Mouse (Mus musculus) CD4-positive helper T cell, adult 2 months (primary cell): ENCODE measurements around the gene Rgs3.

Source experiments
- DNase-seq: peaks from one replicate; pipeline ENCODE4 v3.0.0-alpha.2; 2012; ENCODE audit warnings: low read depth, missing footprints, low spot score

The Rgs3 gene

DNA sequence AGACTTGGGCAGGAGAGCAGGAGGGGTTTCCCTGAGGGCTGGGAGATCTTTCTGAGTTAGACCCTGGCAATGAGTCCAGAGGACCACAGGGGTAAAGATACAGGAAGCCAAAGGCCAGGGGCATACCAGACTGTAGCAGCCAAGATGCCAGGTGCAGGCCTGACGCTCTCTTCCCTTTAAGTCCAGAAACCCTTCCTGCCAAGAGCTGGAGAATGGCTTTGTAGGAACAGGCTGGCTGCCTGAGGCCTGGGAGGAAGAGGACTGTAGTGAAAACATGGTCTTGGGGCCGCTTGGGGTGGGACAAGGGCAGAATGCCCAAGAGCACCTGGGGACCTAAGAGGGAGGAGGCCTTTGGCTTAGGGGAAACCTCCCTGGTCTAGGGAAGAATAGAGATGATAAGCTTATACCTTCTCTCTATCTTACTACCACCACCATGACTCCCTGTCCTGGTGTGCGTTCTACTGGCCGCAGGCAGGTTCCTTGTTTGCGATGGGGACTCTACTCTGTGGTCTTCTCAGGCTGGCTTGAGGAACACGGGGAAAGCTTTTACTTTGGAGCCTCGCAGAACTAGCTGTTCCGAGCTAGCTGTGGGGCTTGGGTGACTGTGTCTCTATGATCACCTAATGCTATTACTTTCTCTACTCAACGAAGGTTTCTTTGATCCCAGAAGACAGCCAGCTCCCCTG lies 46.4 kb downstream of the Rgs3 start:
- DNase-seq = no peak

DNA sequence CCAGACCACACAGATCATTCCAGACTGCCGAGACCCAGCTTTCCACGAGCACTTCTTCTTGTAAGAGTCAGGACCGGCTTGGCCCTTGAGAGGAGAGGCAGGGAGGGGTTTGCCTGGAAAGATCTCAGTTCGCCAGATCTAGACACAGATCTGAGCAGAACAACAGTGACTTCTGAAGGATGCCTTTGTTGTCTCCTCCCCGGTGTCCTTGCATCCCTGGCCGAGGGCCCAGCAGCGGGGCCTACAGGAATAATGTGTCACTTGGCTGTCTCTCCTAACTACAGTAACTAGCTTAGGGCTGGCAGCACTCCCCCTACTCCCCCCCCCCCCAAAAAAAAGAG lies 46.9 kb downstream of the Rgs3 start:
- no peak for DNase-seq

DNA sequence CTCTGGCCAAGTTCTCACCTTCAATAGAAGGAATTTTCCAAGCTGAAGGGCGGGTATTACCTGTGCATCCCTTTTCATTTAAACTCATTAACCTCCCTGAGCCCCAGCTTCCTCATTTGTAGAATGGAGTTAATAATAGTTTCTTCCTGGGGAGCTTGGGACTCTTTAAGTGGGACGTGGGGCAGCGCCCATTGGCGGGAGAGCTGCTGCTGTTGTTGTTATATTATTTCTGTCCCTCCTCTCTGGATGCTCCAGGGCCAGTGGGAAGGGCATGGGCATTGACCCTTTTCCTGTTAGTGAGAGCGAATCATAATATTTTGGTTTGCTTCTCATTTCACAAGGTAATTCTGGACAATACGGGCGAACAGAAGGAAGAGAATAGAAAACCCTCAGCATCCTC lies 47.3 kb downstream of the Rgs3 start:
- DNase-seq = no peak

DNA sequence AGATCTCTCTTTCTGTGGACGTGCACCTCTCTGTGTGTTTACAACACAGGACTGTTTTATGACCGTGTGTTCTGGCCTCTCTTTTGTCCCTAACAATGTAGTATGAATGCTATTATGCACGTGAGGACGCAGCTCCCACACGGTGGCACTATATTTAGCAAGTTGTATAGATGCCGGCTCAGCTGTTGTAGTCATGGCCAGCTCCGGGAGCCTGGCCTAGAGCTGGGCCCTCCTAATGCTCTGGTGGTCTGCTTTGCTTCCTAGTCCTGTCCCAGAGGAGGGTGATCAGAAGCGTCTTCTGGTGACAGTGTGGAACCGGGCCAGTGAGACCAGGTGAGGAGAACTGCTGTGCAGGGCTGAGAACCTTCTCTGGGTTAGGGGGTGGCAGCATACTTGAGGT lies 47.7 kb downstream of the Rgs3 start:
- no peak for DNase-seq

DNA sequence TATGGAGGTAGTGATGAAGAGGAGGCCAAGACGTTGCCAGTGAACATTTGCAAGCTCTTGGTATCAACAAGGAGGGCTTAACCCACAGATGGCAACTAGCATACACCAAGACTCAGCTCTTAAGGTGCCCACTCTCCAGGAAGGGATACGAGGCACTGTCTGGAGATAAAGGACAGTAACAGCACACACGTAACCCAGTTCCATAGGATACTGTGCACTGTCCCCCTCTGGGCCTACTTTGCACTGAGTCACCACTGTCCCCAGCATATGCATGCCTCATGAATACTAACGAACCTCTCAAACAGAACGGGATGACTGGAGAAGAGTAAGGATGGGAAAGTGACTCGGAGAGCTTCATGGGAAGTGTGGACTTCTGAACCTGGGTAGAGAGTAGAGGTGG lies 48.2 kb downstream of the Rgs3 start:
- no peak for DNase-seq

DNA sequence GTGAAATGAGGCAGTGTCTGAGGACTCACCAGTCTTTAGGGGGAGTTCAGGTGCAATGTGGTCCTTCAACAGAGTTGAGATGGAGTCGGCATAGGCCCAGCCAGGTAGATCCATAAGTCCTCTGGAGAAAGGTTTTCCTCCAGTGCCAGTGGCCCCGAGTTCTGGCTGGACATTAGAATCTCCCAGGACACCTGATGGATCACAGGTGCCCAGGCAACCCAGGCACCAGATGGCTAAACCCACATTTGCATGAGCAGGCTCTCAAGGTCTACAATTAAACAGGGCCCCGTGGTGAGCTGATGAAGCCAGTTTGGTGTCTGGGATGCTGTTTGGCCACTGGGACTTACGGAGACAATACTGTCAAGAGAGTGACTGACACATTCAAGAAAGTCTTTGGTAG lies 49.7 kb downstream of the Rgs3 start:
- no peak for DNase-seq

DNA sequence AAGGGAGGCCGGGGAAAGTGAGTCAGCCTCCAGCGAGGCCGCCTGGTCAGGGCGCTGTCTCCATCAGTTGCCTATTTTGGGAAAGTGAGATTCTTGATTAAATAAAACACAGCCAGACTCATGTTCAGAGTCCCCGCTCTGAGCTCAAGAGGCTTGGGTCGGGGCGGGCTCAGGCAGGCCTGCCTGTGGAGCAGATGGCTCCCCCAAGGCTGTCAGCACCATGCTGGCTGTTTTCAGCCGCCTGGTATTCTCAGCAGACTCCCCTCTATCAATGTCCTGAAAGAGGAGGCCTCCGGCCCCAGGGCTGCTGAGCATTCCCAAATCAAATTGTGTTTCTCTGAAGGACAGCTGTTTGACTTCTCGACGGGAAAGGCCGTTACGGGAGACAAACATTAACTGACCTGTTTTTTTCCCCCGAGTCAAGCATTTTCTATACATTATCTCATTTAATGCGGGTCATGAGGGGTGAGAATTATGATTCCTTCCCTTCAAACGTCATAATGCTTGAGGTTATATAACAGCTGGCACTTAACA lies 50.6 kb downstream of the Rgs3 start:
- DNase-seq = no peak

DNA sequence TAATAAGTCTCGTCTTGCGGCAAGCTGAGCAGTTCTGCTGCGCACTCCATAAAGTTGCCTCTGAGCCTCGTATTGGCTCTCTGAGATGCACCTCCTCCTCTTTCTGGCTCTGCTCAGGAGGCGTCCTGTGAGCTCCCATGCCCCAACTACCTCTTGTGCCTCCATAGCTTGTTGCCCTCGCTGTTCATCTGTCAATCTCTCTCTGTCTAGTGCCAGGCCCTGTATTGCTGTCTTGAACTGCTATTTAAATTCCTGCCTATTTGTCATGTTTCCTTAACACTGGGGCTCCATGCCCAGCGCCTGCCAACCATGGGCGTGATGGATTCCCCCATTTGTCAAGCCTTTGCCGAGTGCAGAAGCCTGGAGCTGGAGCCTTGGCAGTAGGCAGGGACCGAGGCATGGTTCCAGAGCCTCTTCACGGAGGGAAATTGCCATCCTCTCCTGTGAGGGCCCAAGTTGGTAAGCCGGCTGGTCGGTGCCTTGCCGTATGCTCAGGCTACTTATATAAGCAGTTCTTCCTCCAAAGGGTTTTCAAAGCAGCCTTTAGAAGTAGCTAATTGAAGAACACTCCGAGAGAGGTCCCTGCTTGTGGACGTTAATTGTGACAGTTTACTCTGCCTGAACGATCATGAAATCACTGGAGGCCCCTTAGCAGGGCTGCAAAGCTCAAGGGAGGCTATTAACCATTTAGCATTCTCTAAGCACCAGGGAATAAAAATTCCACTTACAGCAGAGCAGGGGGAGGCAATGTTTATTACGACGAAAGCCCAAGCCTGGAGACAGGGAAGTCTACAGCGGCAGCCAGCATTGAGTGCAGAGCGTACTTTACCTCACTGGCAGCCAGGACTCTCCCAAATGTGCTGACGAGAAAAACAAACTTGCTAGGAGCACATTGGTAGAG lies 53.2 kb downstream of the Rgs3 start:
- no peak for DNase-seq

DNA sequence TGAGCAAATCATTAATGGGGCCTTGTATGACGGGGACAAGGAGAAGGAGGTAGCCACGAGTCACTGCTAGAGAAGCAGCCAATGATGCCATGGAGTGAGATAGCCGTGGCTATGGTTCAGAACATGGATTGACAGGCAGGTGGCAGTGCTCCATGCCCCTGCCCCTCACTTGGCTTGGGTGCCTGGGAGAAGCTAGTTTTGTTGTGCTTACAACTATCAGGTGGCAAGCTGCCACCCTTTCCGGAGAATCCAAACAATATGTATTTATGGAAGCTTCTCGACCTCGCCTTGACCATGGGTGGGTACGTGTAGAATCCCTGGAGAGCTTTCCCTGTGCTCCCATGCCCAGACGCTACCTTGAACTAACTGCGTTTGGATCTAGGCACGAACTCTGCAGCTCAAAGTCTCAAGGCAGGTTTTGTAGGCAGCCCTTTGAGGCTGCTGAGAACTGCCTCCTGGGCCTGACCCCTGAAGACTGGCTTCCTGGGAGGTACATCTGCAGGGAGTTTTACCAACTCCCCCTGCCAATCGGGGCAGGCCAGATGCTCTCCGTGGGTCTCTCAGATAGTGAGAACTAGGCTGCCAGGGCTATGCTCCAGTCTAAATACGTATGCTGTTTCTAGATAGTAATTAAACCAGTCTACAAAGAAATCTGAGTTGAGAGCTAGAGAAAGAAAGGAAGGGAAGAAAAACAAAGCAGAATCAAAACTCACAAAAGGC lies 54.2 kb downstream of the Rgs3 start:
- DNase-seq = no peak

DNA sequence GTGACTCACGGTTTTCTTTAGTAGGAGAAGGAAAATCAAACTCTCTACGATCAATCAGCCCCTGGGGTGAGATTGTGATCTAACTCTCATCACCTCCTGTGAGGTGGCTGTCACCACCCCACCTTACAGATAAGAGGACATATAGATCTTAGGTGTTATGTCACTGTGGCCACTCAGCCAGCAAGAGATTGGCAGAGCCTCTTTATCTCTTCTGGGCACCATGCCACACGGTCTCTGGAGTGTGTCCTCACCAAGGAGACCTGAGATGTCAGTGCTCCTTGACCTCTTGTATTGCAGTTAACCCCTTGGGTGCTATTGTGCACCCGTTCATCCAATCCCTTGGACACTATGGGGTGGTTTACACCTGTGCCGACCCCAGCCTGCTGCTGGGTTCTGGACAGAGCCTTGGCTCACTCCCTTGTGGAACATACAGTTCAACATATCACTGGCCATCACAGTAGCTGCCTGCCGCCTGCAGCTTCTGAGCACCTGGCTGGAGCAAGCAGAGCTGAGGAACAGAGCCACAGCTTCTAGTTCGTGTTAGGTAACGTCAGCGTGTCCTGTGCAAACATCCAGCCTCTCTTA lies 58.3 kb downstream of the Rgs3 start:
- no peak for DNase-seq

DNA sequence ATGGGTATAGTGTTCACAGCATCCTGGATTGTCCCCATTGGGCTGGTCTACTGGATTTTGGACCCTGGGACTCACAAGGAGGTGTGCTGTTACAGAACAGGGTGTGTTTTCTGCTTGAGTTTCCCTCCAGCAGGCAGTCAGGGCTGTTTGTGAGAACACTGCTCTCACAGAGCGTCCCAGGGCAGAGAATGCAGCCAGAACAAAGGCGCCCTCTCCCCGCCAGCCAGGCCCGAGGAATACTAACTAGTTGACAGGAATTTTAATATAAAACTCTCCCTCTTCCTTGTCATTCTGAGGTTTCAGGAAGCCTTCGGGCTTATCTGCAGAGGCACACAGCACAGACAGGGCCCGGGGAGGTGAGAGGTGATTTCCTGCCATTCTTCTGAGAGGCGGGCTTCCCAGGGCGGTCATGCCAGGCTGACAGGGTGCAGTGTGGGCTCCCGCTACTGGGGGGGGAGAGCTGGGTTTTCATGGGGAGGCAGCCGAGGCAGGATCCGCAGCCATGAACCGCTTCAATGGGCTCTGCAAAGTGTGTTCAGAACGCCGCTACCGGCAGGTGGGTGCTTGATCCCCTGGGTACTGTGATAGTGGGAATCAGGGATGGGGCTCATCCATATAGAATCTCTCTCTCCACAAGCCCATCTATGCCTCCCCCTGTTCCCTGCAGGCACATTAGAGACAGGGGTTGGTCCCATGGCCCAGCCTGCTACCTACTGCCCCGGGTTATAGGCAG lies 59.8 kb downstream of the Rgs3 start:
- peak; percentile 32 for DNase-seq

DNA sequence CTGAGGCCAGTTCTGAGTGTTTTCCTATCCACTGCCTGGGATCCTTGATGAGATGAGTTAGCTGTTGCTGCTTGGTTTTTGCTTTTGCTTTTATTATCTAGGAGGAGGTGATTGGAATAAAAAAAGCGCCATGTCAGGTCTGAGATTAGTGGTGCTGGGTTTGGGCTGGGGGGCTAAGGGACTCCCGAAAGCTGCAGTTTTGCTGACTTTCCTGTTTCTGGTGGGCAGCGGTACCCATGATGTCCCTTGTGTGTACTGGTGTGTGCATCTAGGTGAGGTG lies 60.3 kb downstream of the Rgs3 start:
- DNase-seq = no peak

DNA sequence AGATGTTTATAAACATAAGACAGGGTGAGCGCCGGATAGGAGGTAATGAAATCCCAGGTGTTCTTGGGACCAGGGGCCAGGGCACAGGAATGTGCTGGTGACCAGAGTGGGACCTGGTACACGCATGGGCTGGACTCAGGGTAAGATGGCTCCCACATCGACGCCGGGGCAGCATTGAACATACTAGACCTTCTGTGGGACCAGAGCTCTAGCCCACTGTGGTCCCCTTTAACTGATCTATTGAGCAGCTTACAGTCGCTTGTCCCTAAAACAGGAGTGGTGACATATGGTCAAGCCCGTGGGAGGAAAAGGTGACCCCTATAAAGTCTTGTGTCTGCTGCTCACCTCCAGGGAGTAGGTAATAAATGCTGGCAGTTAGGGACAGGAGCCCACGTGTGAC lies 61.5 kb downstream of the Rgs3 start:
- DNase-seq = no peak

DNA sequence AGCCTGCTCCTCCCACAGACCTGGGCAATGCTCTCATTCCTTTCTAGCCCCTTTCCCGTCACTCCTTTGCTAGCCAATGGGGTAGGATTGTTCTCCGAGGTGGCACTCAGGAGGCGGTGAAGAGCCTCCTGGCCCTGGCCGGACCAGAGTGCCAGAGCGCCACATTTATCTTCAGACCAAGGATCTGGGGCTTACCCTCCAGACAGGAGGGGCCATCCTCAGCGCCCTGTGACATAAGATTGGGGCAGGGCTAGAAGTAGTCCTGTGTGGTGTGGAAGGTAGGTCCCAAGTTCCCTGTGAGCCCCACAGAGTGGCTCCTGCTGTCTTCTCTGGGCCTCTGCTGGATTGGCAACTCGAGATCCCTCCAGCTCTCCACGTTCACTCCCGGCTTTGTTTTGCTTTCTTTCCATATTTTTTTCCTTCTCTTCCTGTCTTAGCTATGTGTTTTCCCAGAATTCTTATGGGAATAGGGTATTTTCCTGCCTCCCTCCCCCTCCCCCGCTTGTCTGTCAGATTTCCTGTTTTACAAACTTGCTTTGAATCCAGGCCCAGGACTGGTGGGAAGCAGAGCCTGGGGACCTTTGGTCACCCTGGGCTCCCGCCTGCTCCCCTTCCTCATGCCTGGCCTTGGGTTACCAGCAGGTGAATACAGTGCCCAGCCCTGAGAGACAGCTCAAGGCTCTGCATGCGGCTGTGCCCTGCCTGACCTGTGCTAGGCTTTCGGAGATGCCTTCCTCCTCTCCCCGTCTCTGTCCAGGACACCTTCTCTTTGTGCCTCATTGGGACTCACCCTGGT lies 62.4 kb downstream of the Rgs3 start:
- no peak for DNase-seq

DNA sequence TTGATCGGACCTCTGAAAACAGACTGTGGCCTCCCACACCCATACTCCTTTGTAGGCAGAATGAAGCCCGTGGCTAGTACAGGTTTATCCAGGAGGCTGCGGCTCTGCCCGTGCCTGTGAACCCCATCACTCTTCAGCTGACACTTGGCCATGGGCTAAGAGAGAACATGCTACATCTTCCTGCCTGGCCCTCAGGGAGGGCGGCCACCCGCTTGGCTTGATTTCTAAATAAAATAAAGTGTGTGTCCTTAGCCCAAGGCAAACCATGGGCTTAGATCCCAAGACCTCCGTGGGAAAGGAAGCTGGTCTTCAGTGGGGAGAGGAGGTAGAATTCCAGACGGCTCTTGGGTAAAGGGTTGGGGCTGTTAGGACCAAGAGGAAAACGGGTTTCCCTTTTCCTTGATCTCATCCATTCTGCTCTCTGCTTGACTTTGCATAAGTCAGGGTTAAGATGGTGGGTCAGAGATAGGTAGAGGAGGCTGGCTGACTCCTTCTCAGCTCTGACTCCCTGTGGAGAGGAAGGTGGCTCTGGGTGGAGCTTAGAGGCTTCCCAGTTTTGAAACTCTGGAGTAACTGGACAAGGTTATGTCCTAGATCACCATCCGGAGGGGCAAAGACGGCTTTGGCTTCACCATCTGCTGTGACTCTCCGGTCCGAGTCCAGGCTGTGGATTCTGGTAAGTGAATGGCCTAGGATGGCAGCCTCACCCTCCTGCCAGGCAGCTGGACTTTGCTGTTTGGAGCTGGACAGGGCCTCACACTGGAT lies 63.8 kb downstream of the Rgs3 start:
- DNase-seq = no peak

DNA sequence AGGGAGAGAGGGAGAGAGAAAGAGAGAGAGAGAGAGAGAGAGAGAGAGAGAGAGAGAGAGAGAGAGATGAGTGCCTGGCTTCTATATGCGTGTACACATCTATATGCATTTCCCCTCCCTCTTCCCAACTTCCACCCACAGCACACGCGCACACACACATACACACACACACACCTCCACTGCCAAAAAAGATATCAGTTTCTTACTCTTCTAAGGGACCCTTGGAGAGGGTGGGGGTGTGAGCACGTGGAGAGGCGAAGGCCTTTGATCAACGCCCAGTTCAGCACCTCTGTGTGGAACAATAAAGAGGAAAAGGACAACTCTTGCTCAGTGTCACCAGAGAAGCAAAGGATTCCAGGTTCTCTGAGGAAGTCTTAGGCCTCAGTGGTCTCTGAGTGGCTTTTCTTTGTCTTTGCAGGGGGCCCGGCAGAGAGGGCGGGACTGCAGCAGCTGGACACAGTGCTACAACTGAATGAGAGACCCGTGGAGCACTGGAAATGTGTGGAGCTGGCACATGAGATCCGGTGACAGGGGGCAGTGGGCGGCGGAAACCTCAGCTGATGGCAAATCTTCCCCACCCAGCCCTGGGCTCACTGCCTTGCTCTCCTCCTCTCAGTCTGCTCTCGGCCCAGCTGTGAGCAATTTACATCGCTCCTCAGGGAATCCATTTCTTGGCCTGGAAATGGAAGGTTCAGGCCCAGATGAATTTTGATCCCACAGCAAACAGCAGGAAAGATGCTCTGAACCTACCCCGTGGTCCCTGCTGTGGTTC lies 65.2 kb downstream of the Rgs3 start:
- no peak for DNase-seq

DNA sequence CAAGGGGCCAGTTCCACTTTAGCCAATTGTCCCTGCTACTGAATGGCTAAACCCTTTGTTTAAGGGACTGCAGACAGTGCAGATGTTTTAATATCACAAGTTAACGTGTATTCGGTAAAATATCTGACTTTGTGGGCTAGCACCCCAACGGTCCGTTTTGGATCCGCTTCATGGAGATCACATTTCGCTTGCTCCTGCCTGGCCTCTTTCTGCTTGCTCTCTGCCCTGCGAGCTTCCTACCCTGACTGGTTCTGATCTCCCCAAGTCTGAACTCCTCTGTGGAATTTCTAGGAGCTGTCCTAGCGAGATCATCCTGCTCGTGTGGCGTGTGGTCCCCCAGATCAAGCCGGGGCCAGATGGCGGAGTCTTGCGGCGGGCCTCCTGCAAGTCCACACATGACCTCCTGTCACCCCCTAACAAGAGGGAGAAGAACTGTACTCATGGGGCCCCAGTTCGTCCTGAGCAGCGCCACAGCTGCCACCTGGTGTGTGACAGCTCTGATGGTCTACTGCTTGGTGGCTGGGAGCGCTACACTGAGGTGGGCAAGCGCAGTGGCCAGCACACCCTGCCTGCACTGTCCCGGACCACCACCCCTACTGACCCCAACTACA lies 65.9 kb downstream of the Rgs3 start:
- DNase-seq = no peak

DNA sequence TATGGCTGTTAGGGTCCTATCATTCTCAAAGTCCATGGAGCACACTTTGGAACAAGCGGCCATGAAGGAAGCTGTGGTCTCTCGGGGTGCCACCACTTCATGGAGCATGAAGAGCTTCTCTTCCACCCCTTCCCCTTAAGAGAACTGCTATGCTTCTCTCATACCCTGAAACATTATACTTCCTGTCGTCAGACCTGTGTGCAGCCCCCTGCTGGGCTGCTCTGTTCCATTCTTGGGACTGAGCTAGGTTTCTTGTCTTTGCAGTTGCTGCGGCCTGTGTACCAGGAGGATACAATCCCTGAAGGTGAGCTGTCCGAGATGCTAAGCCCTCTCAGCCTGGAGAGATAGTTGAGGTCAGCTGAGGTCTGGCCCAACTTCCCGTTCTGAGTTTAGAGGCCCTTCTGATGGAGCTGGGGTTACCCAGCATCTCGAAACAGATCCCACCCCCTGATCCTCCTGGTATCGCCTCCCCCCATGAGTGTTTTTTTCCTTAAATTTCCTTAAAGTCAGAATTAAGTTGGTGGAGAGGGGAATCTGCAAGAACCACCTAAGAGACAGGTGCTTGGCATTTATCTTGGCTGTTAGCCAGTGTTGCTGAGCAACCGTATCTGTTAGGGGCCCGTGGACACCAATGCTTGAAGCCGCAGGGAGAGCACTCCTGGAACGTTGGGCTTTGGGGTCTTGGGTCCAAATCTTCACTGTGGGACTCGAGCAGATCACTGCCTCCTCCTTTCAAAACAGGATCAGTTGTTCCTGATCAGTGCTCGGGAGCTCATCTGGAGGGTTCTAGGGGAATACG lies 66.8 kb downstream of the Rgs3 start:
- DNase-seq = no peak
